Mouse (Mus musculus): Measurements from ENCODE around the gene Efna3.
A peak's percentile ranks its signal among the peaks of the same experiment; 100 is the strongest.

Gene Efna3

DNA sequence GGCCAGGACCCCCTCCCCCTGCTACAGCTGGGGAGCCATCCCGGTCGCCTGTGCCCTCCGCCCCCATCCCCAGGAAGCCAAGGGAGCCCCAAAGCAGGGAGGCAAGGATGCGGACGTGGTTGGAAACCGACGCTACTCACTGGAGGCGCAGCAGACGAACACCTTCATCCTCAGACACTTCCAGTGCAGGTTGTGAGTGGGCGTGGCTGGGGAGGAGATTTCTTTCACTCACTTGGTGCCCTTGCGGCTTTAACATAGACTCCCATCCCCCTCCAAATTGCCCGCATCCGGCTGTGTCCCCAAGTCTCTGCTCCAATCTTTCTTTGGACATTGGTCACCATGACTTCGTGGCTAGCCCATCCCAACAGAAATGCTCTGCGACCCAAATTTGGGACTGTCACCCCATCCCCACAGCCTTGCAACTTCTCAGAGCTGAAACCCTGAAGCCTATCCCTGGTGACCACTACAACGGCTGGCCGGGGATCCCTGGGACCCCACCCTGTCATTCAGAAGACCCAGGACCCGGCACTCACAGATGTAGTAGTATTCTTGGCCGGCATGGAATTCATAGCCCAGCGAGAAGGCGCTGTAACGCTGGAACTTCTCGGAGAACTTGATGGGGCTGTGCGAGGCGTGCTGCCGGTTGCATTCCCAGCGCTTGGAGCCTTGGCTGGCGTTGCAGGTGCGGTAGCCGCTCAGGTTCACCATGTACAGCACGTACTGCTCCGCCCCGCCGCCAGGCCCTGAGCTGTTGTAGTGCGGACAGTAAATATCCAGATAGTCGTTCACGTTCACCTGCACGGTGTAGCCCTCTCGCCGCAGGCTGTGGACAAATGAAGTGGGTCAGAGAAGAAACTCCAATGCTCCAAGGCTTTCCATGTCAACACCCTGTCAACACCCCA lies 6.6 kb downstream of the Efna3 start:
- no peak for DNase-seq (ENCODE audit: low spot score)

DNA sequence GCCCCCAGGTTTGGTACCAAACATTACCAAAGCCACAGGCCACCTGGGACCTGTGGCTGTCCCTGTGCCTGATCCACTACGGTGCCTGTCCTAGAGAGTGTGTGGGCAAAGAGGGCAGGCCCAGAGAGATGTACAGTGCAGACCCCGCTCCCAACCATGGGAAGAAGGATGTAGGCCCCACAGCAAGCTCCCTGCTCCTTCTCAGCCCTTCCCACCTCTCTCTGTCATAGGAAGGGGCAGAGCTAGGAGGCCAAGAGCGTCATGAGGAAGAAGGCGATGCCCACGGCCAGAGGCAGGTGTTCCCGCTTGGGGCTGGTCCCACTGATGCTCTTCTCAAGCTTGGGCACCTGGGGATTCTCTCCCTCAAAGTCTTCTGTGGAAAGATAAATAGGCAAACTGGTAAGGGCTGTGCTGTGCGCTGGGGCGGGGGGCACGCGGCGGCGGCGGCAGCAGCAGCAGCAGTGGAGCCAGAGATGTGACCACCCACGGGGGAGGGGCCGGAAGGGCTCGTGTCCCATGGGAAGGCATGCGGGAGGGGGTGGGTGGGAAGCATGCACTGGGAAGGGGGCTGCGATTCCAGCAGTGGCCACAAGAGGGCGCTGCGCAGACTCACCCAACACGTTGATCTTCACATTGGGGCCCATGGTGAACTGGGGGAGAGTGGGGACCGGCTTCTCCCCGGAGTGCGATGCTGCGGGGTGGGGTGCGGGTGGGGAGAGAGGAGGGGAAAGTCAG lies 7.4 kb downstream of the Efna3 start:
- peak; percentile 35 for DNase-seq (ENCODE audit: low spot score)

DNA sequence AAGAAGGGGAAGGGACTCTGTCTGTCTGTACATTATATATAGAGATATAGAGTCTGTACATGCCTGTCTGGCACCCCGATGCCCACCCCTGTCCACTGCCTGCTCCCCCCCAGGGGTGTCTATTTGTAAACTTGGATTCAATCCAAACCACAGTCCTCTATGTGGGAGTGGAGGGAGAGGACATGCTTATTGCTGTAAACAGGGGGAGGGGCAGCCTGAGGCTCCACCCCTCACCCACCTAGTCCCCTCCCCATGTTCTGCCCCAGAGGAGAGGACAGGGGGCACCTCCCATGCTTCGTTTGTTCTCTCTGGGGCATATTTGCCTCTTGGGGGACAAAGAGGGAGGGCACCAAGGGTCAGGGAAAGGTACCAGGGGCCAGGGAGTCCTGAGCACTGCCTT lies 8.0 kb downstream of the Efna3 start:
- DNase-seq (ENCODE audit: low spot score): no peak

DNA sequence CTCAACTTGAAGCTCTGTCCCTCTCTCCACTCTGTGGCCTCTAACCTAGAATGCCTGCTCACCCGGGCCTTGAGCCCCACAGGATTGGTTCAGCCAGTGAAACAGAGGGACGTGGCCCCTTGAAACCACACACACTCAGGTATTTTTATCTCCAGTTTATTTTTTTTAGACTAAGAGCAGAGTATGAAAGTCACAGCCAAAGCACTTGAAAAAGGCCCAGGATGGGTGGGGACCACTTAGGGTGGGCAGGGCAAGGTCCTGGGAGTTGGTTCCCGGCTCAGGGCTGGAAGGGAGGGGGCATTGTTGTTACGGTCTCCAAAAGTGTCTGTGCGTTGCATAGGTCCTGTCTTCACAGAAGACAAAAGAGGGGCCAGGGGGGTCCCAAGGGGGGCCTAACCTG lies 8.4 kb downstream of the Efna3 start:
- DNase-seq (ENCODE audit: low spot score): no peak

DNA sequence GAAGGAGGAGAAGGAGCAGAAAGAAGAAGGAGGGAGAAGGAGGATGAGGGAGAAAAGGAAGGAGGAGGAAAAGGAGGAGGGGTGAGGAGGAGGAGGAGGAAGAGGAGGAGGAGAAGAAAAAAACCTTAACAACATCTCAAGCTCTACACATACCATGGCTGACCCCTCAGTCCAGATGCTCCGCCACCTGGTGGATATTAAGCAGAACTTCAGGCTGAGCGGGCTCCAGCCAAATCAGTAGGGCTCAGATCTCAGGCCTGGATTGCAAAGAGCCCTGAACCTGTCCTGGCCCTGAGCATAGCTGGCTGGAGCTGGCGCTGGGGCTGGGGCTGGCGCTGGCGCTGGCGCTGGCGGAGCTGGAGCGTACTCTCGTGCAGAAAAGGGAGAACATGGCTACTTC lies 14.7 kb downstream of the Efna3 start:
- peak; percentile 53 for DNase-seq (ENCODE audit: low spot score)

DNA sequence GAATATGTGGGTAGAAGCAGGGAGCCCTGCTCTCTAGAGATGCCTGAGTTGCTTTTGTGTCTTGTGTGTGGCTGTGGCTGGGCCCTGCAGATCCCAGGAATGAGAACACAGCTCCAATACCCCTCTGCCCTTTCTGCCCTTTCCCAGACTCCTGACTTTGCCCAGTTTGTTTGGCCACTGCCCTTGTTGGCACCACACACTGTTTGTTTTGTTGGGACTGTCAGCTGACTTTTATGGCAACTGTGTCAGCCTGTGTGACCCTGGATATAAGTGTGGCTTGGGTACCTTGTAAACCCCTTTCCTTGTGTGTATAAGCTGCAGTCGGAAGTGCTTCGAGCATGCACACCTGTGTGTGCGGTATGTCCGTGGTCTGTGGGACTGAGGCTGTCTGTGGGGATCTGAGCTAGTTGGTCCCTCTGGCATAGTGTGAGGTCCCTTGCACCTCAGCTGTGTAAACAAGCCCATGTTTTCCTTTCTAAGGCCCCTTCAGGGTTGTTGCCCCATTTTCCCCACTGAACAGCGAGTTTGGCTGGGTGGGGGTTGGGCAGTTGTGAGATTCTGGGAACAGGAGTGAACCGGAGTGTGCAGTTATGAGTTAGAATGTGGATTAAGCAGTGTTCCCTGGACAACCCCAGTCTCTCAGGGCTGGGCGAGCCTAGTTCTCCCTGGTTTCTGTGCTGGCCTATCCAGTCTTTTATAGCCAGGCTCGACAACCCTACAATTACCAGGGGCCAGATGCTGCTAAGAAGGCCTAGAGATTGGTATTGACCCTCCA lies 17.0 kb downstream of the Efna3 start:
- no peak for DNase-seq (ENCODE audit: low spot score)

DNA sequence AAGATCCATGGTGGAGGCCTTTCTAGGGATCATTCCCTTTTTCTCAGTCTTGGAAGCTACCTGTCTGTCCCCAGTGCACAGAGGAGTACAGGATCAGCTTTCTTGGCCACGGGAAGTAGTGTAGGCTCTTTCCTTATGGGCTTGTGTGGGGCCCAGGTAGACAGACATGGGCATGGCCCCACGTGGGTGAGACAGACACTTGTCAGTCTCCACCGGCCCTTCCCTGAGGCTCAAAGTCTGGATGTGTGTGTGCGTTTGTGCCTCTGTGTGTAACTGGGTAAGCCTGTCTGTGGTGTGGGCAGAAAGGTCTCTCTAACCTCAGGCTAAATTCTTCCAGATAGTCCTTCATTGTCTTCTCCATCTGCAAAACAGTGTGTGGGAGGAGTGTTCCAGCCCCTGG lies 17.7 kb downstream of the Efna3 start:
- DNase-seq (ENCODE audit: low spot score): no peak

DNA sequence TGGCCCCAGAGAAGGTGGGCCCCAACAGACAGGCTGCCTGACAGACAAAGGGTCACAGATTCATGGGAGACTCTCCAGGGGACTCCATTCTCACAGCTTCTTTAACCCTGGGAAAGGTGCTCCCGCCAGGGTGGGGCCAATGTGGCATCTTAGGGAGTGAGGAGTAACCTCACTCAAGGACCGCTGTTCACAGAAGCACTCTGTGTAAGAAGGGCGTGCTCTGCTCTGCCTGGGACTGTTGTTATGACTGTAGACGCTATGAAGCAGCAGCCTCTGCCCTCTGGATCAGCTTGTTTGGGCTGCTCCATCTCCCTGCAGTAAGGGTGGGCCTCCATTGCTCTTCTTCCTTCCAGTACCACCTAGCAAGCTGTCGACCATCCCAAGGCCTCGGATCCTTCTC lies 18.3 kb downstream of the Efna3 start:
- no peak for DNase-seq (ENCODE audit: low spot score)

DNA sequence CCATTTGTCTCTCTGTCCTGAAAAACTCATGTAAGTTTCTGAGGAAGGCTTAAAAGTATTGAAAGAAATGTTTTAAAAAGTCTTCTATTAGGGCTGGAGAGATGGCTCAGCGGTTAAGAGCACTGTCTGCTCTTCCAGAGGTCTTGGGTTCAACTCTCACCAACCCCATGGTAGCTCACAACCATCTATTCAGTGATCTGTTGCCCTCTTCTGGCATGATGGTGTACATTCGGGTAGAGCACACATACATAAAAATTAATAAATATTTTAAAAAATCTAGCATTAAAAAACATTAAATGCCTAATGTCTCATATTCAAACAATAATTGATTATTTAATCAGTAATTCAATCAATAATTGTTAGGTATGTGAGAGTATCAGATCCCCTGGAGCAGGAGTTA lies 22.3 kb downstream of the Efna3 start:
- DNase-seq (ENCODE audit: low spot score): no peak

DNA sequence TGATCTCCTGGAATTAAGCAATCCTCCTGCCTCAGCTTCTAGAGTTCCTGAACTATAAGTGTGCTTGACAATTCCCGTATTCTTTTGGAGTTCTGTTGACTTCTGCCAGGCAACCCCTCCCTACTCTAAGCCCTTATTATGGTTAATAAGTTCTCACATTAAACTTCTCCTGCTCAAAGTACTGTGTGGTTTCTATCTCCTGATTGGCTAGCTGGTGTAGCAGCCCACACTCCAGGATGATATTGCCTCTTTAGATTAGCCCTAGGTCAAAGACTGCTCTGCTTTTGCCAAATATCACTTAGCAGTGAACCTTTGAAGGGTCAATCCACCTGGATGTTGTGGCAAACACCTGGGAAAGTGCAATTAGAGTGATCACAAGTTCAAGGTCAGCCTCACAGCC lies 22.7 kb downstream of the Efna3 start:
- DNase-seq (ENCODE audit: low spot score): no peak

DNA sequence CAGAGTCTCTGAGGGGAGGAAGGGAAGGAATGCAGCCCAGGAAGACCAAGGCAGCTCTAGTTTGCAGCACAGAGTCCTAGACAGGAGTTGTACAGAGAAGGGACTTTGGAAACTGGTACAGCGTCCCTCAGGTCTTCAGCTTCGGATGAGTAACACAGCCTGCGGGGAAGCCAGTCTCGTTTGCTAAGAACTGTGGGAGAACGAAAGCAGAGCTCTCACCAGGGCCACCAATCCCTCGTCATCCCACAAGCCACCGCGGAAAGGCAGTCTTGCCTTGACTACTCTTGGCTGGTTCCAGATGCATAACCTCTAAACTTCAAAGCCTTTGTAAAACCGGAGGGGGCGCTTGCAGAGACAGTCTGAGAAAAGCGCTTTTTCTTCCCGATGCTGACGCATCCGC lies 23.3 kb downstream of the Efna3 start:
- DNase-seq (ENCODE audit: low spot score): no peak

DNA sequence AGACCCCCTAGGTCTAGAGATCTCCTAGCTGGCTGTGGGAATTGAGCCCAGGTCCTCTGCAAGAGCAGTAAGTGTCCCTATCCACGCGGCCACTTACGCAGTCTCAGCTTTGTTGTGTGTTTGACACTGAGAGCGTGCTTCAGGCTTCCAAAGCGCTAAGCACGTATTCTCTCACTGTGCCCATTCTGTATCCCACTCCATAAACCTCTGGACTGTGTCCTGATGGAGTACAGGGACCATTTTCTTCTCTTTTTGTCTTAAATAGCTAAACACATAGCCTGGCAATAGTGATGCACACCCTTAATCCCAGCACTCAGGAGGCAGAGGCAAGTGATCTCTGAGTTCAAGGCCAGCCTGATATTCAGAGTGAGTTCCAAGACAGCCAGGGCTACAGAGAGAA lies 23.9 kb downstream of the Efna3 start:
- DNase-seq (ENCODE audit: low spot score): no peak

DNA sequence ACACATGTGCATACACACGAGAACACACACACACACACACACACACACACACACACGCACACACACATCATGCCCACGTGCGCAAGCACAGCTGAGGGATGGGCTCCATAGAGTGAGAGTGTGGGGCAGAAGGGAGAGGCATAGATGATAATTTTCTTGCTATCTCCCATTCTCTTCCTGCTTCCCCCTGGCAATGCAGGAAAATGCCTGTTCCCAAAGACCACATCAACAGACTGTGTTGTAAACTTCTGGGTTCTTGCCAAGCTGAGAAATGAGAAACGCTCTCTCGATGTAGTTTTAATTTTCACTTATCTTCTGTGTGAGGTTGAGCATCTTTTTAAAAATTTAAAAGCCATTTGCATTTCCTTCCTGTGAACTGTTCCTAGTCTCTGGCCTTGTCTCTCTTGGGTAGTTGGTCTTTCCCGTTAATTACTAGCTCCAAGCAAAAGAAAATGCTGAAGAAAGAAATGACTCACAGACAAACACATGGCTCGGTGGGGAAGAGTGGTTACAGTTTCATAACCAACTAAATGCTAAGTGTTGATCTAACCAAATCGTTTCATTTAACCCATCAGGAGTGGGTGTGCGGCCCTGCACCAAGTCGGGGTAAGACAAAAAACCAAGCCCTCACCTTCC lies 25.9 kb downstream of the Efna3 start:
- no peak for DNase-seq (ENCODE audit: low spot score)

DNA sequence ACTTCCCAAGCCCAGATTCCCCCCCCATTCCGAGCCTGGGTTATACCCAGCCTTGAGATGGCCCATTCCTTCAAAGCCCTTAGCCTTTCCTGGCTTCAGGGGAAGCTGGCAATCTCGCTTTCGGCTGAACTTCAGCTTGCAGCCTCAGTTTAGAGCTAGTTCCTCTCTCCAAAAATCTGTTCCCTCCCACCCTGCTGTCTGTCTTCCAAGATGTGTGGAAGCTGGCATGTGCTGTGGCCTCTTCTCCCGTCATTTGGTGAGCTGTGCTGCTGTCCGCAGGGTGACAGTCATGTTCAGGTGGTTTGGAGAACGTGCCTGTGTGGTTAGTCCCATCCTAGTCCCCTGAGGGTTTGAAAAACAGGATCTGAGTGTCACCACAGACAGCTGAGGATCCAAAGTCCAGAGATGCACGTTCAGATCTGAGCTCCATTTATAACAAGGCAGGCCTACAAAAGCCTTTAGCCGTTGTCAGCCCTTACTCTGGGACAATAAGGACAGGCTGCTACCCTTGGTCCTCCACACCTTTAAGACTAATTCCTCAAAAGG lies 27.0 kb downstream of the Efna3 start:
- DNase-seq (ENCODE audit: low spot score): no peak

DNA sequence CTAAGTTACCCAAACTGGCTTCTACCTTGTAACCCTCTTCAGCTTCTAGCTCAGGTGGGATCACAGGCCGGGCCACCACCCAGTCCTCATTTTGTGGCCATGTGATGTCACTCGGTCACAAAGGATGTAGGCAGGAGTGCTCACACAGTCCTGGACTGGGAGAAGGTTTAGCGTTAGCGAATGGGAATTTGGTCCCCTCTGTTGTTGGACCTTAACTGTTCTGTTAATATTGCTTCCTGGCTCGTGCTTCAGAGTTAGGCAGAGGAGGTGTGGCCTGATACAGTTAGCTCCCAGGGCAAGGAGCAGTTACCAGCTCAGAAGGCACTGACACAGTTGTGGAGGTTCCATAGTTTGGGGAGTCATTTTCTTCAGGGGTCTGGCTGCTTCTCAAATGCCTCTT lies 28.6 kb downstream of the Efna3 start:
- DNase-seq (ENCODE audit: low spot score): no peak

DNA sequence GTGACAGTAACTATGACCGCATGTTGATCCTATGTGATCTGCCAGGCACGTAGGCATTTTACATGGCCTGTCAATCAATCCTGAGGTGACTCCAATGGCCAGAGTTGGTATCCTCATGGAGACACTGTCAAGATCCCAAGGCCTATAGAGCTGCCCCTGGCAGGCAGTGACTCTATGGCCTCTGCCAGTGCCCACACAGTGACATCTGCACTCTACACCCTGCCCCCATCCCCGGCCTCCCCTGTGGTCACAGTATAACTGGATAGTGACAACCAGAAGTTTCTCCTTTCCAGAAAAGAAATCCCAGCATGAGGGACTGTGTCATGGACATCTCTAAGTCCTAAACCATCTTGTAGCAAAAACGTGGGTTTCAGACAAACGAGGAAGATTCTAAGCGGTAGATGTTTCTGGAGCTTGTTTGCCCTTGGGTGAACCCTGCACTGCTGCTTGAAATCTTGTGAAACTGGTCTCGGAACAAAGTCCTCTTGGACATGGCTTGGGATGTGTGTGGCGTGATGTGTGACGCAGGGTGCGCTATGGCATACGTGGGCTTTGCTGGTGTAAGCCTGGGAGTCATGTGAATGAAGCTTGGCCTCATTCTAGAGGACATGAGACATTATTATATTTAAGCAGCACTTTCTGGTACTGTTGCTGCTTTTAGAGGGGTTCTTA lies 29.4 kb downstream of the Efna3 start:
- no peak for DNase-seq (ENCODE audit: low spot score)

DNA sequence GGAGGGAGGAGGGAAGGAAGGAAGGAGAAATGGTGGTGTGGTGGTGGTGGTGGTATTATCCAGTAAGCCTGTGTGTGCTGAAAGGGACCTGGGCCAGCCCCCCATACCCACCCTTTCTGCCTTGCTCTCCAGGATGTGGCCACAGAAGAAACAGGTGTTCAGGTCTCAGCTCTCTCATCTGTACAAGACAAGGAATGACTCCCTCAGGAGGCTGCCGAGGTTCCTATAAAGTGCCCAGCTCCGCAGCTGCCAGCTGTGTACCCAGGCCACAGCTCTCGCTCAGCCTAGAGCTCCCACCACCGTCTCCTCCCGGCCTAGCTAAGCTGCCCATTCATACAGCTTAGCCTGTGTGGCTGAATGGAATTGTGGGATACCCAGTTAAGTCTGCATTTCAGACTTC lies 30.5 kb downstream of the Efna3 start:
- DNase-seq (ENCODE audit: low spot score): no peak

DNA sequence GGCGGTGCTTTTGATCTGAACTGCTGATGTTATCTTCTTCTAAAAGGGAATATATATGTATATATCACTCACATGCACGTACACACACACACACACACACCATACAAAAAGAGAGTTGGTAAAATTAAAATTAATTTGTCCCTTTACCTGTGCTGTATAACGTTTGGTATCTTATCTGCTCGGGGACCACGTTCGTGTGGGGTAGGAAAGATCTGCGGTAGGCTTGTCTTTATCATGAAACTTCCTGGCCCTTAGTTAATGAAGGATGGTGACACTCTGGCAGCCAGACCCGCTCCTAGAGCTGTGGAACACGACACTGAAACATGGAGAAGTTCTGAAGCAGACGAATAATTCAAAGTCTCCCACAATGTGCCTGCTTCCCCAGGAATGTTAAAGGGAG lies 30.9 kb downstream of the Efna3 start:
- no peak for DNase-seq (ENCODE audit: low spot score)

DNA sequence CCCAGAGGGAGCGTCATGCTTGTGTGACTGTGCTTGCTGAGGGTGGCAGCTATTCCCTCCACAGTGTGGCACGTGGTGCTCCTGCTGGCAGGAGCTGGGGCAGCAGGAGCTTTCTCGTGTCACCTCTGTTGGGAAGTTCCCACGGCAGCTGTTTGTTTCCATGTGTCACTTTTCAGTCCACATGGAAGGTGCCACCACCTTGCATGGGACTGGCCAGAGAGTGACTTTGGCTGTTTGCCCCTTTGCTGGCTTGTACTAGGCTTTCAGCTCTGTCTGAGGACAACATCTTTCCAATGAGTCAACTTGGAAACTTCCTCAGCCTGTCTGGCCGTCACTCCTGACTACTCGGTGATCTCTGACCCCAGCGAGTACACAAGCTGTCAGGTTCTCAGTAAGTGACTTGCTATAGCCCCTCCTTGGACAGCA lies 34.2 kb downstream of the Efna3 start:
- no peak for DNase-seq (ENCODE audit: low spot score)

DNA sequence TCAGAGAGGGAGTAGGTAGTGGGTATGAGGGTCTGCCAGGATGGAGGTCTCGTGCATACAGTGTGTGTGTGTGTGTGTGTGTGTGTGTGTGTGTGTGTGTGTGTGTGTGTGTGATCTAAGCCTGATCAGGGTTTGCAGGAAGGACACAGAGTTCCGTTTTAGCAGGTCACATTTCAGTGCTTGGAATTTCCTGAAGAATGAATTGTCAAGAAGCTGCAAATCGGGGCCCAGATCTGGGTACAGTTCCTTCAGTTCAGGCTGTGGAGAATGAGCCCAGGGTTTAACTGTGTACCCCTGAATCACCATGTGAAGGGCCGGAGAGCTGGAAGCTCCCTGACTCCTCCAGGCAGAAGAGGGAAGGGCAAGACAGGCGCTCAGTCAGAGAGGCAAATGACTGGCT lies 35.5 kb downstream of the Efna3 start:
- DNase-seq (ENCODE audit: low spot score): no peak

DNA sequence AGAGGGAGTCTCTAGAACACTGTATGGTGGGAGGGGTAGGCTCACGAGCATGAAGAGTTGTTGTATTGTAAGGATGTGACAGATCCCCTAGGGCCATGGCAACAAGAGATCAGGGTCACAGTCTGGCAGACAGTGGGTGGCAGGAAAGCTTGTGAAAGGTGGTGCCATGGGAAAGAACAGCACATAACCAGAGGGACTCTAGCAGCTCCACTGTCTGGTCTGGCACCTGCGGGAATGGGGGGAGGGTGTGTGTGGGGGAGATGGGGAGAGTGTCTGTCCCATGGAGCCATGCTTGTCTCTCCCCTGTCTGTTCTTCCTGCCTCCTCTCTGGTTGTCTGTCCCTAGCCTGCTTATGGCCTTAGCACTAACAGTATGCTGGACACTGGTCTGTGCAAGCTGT lies 37.2 kb downstream of the Efna3 start:
- no peak for DNase-seq (ENCODE audit: low spot score)

Data from c-Kit-positive CD71-positive TER-119-positive erythroid progenitor cells, embryonic 14.5 days (primary cell).